Mouse (Mus musculus) urinary bladder, postnatal 14 days (tissue): ENCODE results near the gene Tex10.
A peak's percentile ranks its signal among the peaks of the same experiment; 100 is the strongest.

Experiments used
- DNase-seq: peaks from one replicate; pipeline ENCODE4 v3.0.0; 2021; ENCODE audit warnings: low spot score

Gene Tex10

GRCm38 (mm10) chr4:48472792-48473650, at the start of gene Tex10:
TSS of gene Tex10 (minus strand) at chr4:48473459.
- DNase-seq = peak; percentile 92

- DNase-seq = no peak
These were observed 37.6 kb upstream of the Tex10 start for GRCm38 (mm10) chr4:48510861-48511260.

GRCm38 (mm10) chr4:48492510-48492909, 19.3 kb upstream of the Tex10 start:
- DNase-seq = no peak

GRCm38 (mm10) chr4:48491290-48491743, 18.1 kb upstream of the Tex10 start:
- peak; percentile 18 for DNase-seq

GRCm38 (mm10) chr4:48488916-48489315, 15.7 kb upstream of the Tex10 start:
- no peak for DNase-seq

- peak; percentile 46 for DNase-seq
These were observed 8.0 kb upstream of the Tex10 start for GRCm38 (mm10) chr4:48481287-48481686.

- DNase-seq = no peak
These were observed 372 bp upstream of the Tex10 start for GRCm38 (mm10) chr4:48473651-48474011.

GRCm38 (mm10) chr4:48472052-48472791, 1.0 kb downstream of the Tex10 start:
- DNase-seq = no peak

GRCm38 (mm10) chr4:48470977-48471376, 2.3 kb downstream of the Tex10 start:
- DNase-seq = no peak

- no peak for DNase-seq
These were observed 12.2 kb downstream of the Tex10 start for GRCm38 (mm10) chr4:48461060-48461459.

- DNase-seq = no peak
These were observed 14.8 kb downstream of the Tex10 start for GRCm38 (mm10) chr4:48458436-48458835.

- no peak for DNase-seq
These were observed 19.0 kb downstream of the Tex10 start for GRCm38 (mm10) chr4:48454106-48454773.

GRCm38 (mm10) chr4:48428054-48428453, 45.2 kb downstream of the Tex10 start:
- no peak for DNase-seq

GRCm38 (mm10) chr4:48427413-48427812, 45.8 kb downstream of the Tex10 start:
- no peak for DNase-seq

- no peak for DNase-seq
These were observed 49.5 kb downstream of the Tex10 start for GRCm38 (mm10) chr4:48423738-48424137.

- no peak for DNase-seq
These were observed 50.6 kb downstream of the Tex10 start for GRCm38 (mm10) chr4:48422633-48423032.

- DNase-seq = no peak
These were observed 54.3 kb downstream of the Tex10 start for GRCm38 (mm10) chr4:48418831-48419468.

- no peak for DNase-seq
These were observed 57.4 kb downstream of the Tex10 start for GRCm38 (mm10) chr4:48415838-48416335.

- no peak for DNase-seq
These were observed 59.8 kb downstream of the Tex10 start for GRCm38 (mm10) chr4:48413473-48413872.

GRCm38 (mm10) chr4:48407350-48408039, 65.8 kb downstream of the Tex10 start:
- peak; percentile 52 for DNase-seq
